ENCODE assay signal across 28 mouse cellular contexts in the genomic region with DNA sequence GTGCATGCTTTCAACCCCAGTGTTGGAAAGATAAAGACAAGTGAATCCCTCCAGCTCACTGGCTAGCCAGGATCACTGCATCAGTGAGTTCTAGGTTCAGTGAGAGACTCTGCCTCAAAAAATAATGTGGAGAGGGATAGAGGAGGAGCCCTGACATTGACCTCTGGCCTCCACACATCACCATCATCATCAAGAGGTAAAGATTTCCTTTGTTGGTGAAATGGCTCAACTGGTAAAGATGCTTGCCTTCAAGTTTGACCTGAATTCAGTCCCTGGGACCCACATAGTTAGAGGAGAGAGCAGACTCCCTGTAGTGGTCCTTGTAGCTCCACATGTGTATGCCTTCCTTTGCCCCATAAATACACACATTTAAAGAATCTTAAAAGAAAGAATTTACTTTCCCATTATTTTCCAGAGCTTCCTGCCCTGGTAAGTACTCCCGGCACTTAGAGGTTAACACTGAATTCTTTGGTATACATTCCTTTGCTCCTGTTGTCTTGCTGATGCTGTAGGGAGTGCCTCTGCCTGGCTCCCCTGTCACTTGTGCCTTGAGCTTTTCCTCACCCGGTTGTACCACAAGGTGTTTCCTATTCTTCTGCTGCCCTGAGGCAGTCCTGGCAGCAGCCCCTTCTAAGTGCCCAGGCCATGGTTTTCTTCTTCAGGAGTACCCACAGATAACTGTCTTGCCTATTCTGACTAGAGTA. TPM values are rescaled to one million over a fixed set of nuclear protein-coding genes. Genes with fewer than 3 reads are reported as not detected.
A peak's percentile ranks its signal among the peaks of the same experiment; 100 is the strongest.
DNase-seq lines count a peak whose midpoint lies in the region; ATAC-seq and TF ChIP-seq lines count a peak whose summit lies in the region.
"Had no signal": no experiment of that assay in that cellular context is flagged by ENCODE, and none has a peak within 500 bp of the region (broad histone marks: within the 10 kb centered on the region; RNA-seq: fewer than 3 reads in every experiment).

No protein-coding gene starts in this region.

- peak overlapping the region; percentile 82 for H3K27ac ChIP-seq in gastrocnemius, adult 2 months
- H3K27ac ChIP-seq in lung, postnatal 0 days (ENCODE audit: low read length) = peak overlapping the region; percentile 52; the same call in 1 of the 2 replicates
- H3K27ac ChIP-seq: embryonic facial prominence, embryonic 10.5 days; embryonic facial prominence, embryonic 13.5 days; forebrain, embryonic 12.5 days; forebrain, embryonic 15.5 days; heart, embryonic 15.5 days; hindbrain, embryonic 10.5 days; hindbrain, embryonic 13.5 days; intestine, embryonic 15.5 days had no signal

- peaks cover 13% of the 10 kb centered on the region; the same call in 1 of the 2 replicates for H3K4me1 ChIP-seq in lung, postnatal 0 days (ENCODE audit: insufficient read depth, low read depth, low read length)
- H3K4me1 ChIP-seq: embryonic facial prominence, embryonic 10.5 days; embryonic facial prominence, embryonic 13.5 days; forebrain, embryonic 12.5 days; forebrain, embryonic 15.5 days; hindbrain, embryonic 13.5 days; intestine, embryonic 15.5 days had no signal

- 59% methylated on average over 2 of the region's 2 CpGs for whole genome bisulfite sequencing in lung, postnatal 0 days

- DNase-seq in gastrocnemius, adult 2 months = no peak
- no peak for DNase-seq in gastrocnemius, postnatal 36 days
- no peak for DNase-seq in lung, postnatal 0 days (ENCODE audit: low spot score)
- no peak for DNase-seq in lung, postnatal 14 days
- DNase-seq in R1 (ENCODE audit: low read depth, low spot score) = peak; percentile 96
- no peak for DNase-seq in MN1 (ENCODE audit: low spot score)
- no peak for DNase-seq in adipocyte (ENCODE audit: low spot score)
- DNase-seq: cerebellum, adult 11 months; cerebellum, adult 2 months; cerebellum, adult 9-11 months; cerebellum, postnatal 25 days; embryo, embryonic 11 days; gastrocnemius, postnatal 14 days; heart, adult 18-20 months; heart, postnatal 10 days; heart, postnatal 36 days had no signal

- no peak overlapping the region for H3K4me3 ChIP-seq in gastrocnemius, adult 2 months
- H3K4me3 ChIP-seq in lung, postnatal 0 days (ENCODE audit: low read depth, low read length) = no peak overlapping the region
- H3K4me3 ChIP-seq: embryonic facial prominence, embryonic 10.5 days; embryonic facial prominence, embryonic 13.5 days; erythroblast, embryonic 14.5 days; forebrain, embryonic 12.5 days; forebrain, embryonic 15.5 days; heart, embryonic 12.5 days; heart, embryonic 15.5 days; hindbrain, embryonic 10.5 days; hindbrain, embryonic 13.5 days; intestine, embryonic 15.5 days had no signal

- no peak overlapping the region for H3K4me2 ChIP-seq in lung, postnatal 0 days (replicated peaks; ENCODE audit: low read depth, low read length)
- H3K4me2 ChIP-seq: embryonic facial prominence, embryonic 13.5 days; forebrain, embryonic 12.5 days; forebrain, embryonic 15.5 days; heart, embryonic 12.5 days; heart, embryonic 15.5 days; hindbrain, embryonic 13.5 days; intestine, embryonic 15.5 days had no signal

- H3K27me3 ChIP-seq in lung, postnatal 0 days (replicated peaks; ENCODE audit: insufficient read depth, low read length) = no peaks in the 10 kb centered on the region
- H3K27me3 ChIP-seq: embryonic facial prominence, embryonic 13.5 days; forebrain, embryonic 12.5 days; forebrain, embryonic 15.5 days; heart, embryonic 12.5 days; heart, embryonic 15.5 days; hindbrain, embryonic 13.5 days; intestine, embryonic 15.5 days had no signal

- TF ChIP-seq EP300 in lung, postnatal 0 days (IDR thresholded peaks at IDR 0.05) = no peak

- TF ChIP-seq CTCF in gastrocnemius, adult 2 months (IDR thresholded peaks at IDR 0.05) = no peak
- TF ChIP-seq CTCF in lung, postnatal 0 days (IDR thresholded peaks at IDR 0.05) = no peak

- no peak for ATAC-seq in lung, postnatal 0 days
- ATAC-seq: forebrain, embryonic 15.5 days; hindbrain, embryonic 16.5 days; intestine, embryonic 15.5 days had no signal

- H3K9ac ChIP-seq in lung, postnatal 0 days (replicated peaks; ENCODE audit: low read depth) = no peak overlapping the region
- H3K9ac ChIP-seq: embryonic facial prominence, embryonic 13.5 days; forebrain, embryonic 12.5 days; forebrain, embryonic 15.5 days; heart, embryonic 12.5 days; heart, embryonic 15.5 days; hindbrain, embryonic 13.5 days; intestine, embryonic 15.5 days had no signal

- no peaks in the 10 kb centered on the region for H3K36me3 ChIP-seq in lung, postnatal 0 days (ENCODE audit: insufficient read depth, low read length)
- H3K36me3 ChIP-seq: embryonic facial prominence, embryonic 10.5 days; embryonic facial prominence, embryonic 13.5 days; forebrain, embryonic 12.5 days; forebrain, embryonic 15.5 days; G1E; heart, embryonic 12.5 days; heart, embryonic 15.5 days; hindbrain, embryonic 10.5 days; hindbrain, embryonic 13.5 days; intestine, embryonic 15.5 days had no signal

- intact Hi-C loops in gastrocnemius, adult 2 months (cut with DNase I) = no loop called here
- intact Hi-C loops in gastrocnemius, postnatal 36 days (cut with DNase I) = no loop called here

- no peaks in the 10 kb centered on the region for H3K9me3 ChIP-seq in lung, postnatal 0 days (ENCODE audit: low read length)
- H3K9me3 ChIP-seq: embryonic facial prominence, embryonic 10.5 days; embryonic facial prominence, embryonic 13.5 days; forebrain, embryonic 12.5 days; forebrain, embryonic 15.5 days; G1E; heart, embryonic 12.5 days; heart, embryonic 15.5 days; hindbrain, embryonic 10.5 days; hindbrain, embryonic 13.5 days; intestine, embryonic 15.5 days had no signal

RNA-seq across cellular contexts. Expression of gene Tfcp2l1, which starts 14.7 kb away (rescaled TPM):
- total RNA-seq in gastrocnemius, adult 2 months (2021) = 10 to 100 TPM in 1 of 2 experiments, 1 to 10 TPM in 1; 1.1 to 11.6 TPM
- 1 to 10 TPM; 2.1 to 5.0 TPM for total RNA-seq in gastrocnemius, postnatal 36 days (2021)
- 12.1 and 14.5 TPM in 2 replicates for polyA plus RNA-seq in lung, postnatal 0 days (2015; fragmentation: Nextera tagmentation; extraction: Ambion mirVana)
- polyA plus RNA-seq: erythroblast, embryonic 14.5 days; G1E had no signal
